Mouse (Mus musculus) C2C12 (cell line): ENCODE data around the gene Gm43951.

Experiments used
- CEBPB ChIP-seq: IDR thresholded peaks from one replicate; pipeline ENCODE4 v1.6.1; 2011; ENCODE audit warnings: low read depth, mild to moderate bottlenecking, control low read depth, moderate library complexity
- CTCF ChIP-seq: IDR thresholded peaks from one replicate; pipeline ENCODE4 v1.5.1; 2011; ENCODE audit not compliant: control insufficient read depth, insufficient read depth, insufficient read length
- FOSL1 ChIP-seq: IDR thresholded peaks from one replicate; pipeline ENCODE4 v1.8.0; 2011; ENCODE audit warnings: mild to moderate bottlenecking, low read length; ENCODE audit not compliant: poor library complexity, insufficient read depth, severe bottlenecking
- MAX ChIP-seq: IDR thresholded peaks from one replicate; pipeline ENCODE4 v1.6.1; 2011; ENCODE audit warnings: mild to moderate bottlenecking, control low read depth
- MYOD1 ChIP-seq: IDR thresholded peaks from one replicate; pipeline ENCODE4 v1.6.1; 2011; ENCODE audit warnings: low read depth; ENCODE audit not compliant: control insufficient read depth, insufficient read length
- USF1 ChIP-seq: IDR thresholded peaks from one replicate; pipeline ENCODE4 v1.6.1; 2011; ENCODE audit warnings: low read depth, mild to moderate bottlenecking, control low read depth, moderate library complexity

- TF ChIP-seq CTCF (no peak), USF1 (no peak), MAX (no peak), CEBPB (no peak), FOSL1 (no peak), MYOD1 (no peak)
Observed at GRCm38 (mm10) chr11:72255629-72256028, 49.0 kb upstream of the Gm43951 start.
